10 mouse cellular contexts compared by ENCODE assay signal in genomic region chr13:21754294-21755001, GRCm38 (mm10). TPM values are rescaled to one million over a fixed set of nuclear protein-coding genes. Genes with fewer than 3 reads are reported as not detected.
DNase-seq lines count a peak whose midpoint lies in the region; ATAC-seq lines count a peak whose summit lies in the region.
"Not testable (repeated sequence)": the region's sequence is repeated elsewhere in the genome, so short reads cannot be mapped to it uniquely, and the experiment has no call there.
"Had no signal": no experiment of that assay in that cellular context is flagged by ENCODE, and none has a peak within 500 bp of the region (broad histone marks: within the 10 kb centered on the region; RNA-seq: fewer than 3 reads in every experiment).

No protein-coding gene starts in this region.

- ATAC-seq in embryonic facial prominence, embryonic 12.5 days (ENCODE audit: insufficient number of reproducible peaks, insufficient read depth, low FRiP score, low TSS enrichment); kidney, embryonic 14.5 days (ENCODE audit: low FRiP score, low TSS enrichment): not testable (repeated sequence)
- 0 out of 2 replicates have a peak, but pooled peaks have one; percentile 2 for ATAC-seq in heart, embryonic 12.5 days (ENCODE audit: insufficient number of reproducible peaks, low FRiP score)
- ATAC-seq in liver, embryonic 13.5 days (ENCODE audit: low read depth) = peak; percentile 20
- peak; percentile 2 for ATAC-seq in midbrain, embryonic 15.5 days (replicated peaks)

- peak overlapping the region; percentile 66 for H3K9ac ChIP-seq in embryonic facial prominence, embryonic 12.5 days
- peak overlapping the region; percentile 78 for H3K9ac ChIP-seq in heart, embryonic 12.5 days
- peak overlapping the region; percentile 61 for H3K9ac ChIP-seq in kidney, embryonic 14.5 days (ENCODE audit: low read depth, low read length)
- H3K9ac ChIP-seq in liver, embryonic 13.5 days = peak overlapping the region; percentile 75
- peak overlapping the region; percentile 31 for H3K9ac ChIP-seq in midbrain, embryonic 15.5 days

- peak overlapping the region; percentile 69 for H3K4me2 ChIP-seq in embryonic facial prominence, embryonic 12.5 days (replicated peaks)
- H3K4me2 ChIP-seq in heart, embryonic 12.5 days = peak overlapping the region; percentile 86
- H3K4me2 ChIP-seq in kidney, embryonic 14.5 days (replicated peaks; ENCODE audit: low read depth, low read length) = peak overlapping the region; percentile 59
- peak overlapping the region; percentile 78 for H3K4me2 ChIP-seq in liver, embryonic 13.5 days
- peak overlapping the region; percentile 79 for H3K4me2 ChIP-seq in midbrain, embryonic 15.5 days

- H3K27me3 ChIP-seq in embryonic facial prominence, embryonic 12.5 days; heart, embryonic 12.5 days (replicated peaks); kidney, embryonic 14.5 days (ENCODE audit: control insufficient read depth, insufficient read depth, low read length); liver, embryonic 13.5 days; midbrain, embryonic 15.5 days (replicated peaks): not testable (repeated sequence)

- under 1% methylated on average over 21 of the region's 26 CpGs for WGBS in embryonic facial prominence, embryonic 12.5 days
- WGBS in heart, embryonic 12.5 days = under 1% methylated on average over 18 of the region's 26 CpGs
- 2% methylated on average over 23 of the region's 26 CpGs for WGBS in kidney, embryonic 14.5 days
- WGBS in liver, embryonic 13.5 days (ENCODE audit: insufficient replicate concordance) = under 1% methylated on average over 20 of the region's 26 CpGs
- under 1% methylated on average over 26 of the region's 26 CpGs for WGBS in midbrain, embryonic 15.5 days

- not testable (repeated sequence) for H3K36me3 ChIP-seq in embryonic facial prominence, embryonic 12.5 days; heart, embryonic 12.5 days; kidney, embryonic 14.5 days (ENCODE audit: control insufficient read depth, insufficient read depth, low read length); liver, embryonic 13.5 days; midbrain, embryonic 15.5 days (replicated peaks)

- not testable (repeated sequence) for H3K9me3 ChIP-seq in embryonic facial prominence, embryonic 12.5 days; heart, embryonic 12.5 days (replicated peaks); kidney, embryonic 14.5 days (ENCODE audit: control insufficient read depth, low read length); liver, embryonic 13.5 days (replicated peaks); midbrain, embryonic 15.5 days

- peak; percentile 76 for DNase-seq in A20 (ENCODE audit: low read depth, low spot score)
- DNase-seq in adrenal gland, postnatal 14 days = peak; percentile 59
- peak; percentile 61 for DNase-seq in liver, embryonic 13.5 days
- DNase-seq in spleen, postnatal 36 days (ENCODE audit: low spot score in 2 of 2) = peak; percentile 43 to 66

- H3K4me3 ChIP-seq in embryonic facial prominence, embryonic 12.5 days = peak overlapping the region; percentile 46
- H3K4me3 ChIP-seq in heart, embryonic 12.5 days = peak overlapping the region; percentile 58
- H3K4me3 ChIP-seq in kidney, embryonic 14.5 days (ENCODE audit: low read length) = peak overlapping the region; percentile 35
- peak overlapping the region; percentile 56 for H3K4me3 ChIP-seq in liver, embryonic 13.5 days (replicated peaks)
- peak overlapping the region; percentile 49 for H3K4me3 ChIP-seq in midbrain, embryonic 15.5 days

- H3K27ac ChIP-seq in embryonic facial prominence, embryonic 12.5 days = peak overlapping the region; percentile 92
- H3K27ac ChIP-seq in heart, embryonic 12.5 days (ENCODE audit: poor library complexity, severe bottlenecking) = peak overlapping the region; percentile 96
- peak overlapping the region; percentile 95 for H3K27ac ChIP-seq in kidney, embryonic 14.5 days (ENCODE audit: low read depth, low read length)
- peak overlapping the region; percentile 99 for H3K27ac ChIP-seq in liver, embryonic 13.5 days
- peak overlapping the region; percentile 95; the same call in 1 of the 2 replicates for H3K27ac ChIP-seq in midbrain, embryonic 15.5 days

- peaks cover 14% of the 10 kb centered on the region for H3K4me1 ChIP-seq in embryonic facial prominence, embryonic 12.5 days
- peaks cover 11% of the 10 kb centered on the region for H3K4me1 ChIP-seq in heart, embryonic 12.5 days (replicated peaks)
- not testable (repeated sequence) for H3K4me1 ChIP-seq in kidney, embryonic 14.5 days (ENCODE audit: control insufficient read depth, insufficient read depth, low read length)
- H3K4me1 ChIP-seq in liver, embryonic 13.5 days (replicated peaks) = peaks cover 27% of the 10 kb centered on the region
- H3K4me1 ChIP-seq in midbrain, embryonic 15.5 days = peaks cover 16% of the 10 kb centered on the region

RNA-seq across cellular contexts. Expression of gene Hist1h2bn, which starts 0.5 kb away (rescaled TPM):
- 127 and 142 TPM in 2 replicates for total RNA-seq in adrenal gland, postnatal 14 days (2021)
- polyA plus RNA-seq in embryonic facial prominence, embryonic 12.5 days (2016; fragmentation: Nextera tagmentation; extraction: Ambion mirVana) = 4.1 and 4.3 TPM in 2 replicates
- polyA plus RNA-seq in heart, embryonic 12.5 days (2016; fragmentation: Nextera tagmentation; extraction: Ambion mirVana) = 1.1 and 2.1 TPM in 2 replicates
- 2.0 and 11.0 TPM in 2 replicates for polyA plus RNA-seq in kidney, embryonic 14.5 days (2014; fragmentation: Nextera tagmentation; extraction: Ambion mirVana)
- 4.4 and 14.4 TPM in 2 replicates for polyA plus RNA-seq in liver, embryonic 13.5 days (2015; fragmentation: Nextera tagmentation; extraction: Ambion mirVana)
- polyA plus RNA-seq in midbrain, embryonic 15.5 days (2015; fragmentation: Nextera tagmentation; extraction: Ambion mirVana) = 0.89 TPM in 1 of 2 replicates, not detected in the other

RNA-seq across cellular contexts. Expression of gene Hist1h2ak, which starts 0.8 kb away (rescaled TPM):
- 72.0 and 91.7 TPM in 2 replicates for total RNA-seq in adrenal gland, postnatal 14 days (2021)
- polyA plus RNA-seq in embryonic facial prominence, embryonic 12.5 days (2016; fragmentation: Nextera tagmentation; extraction: Ambion mirVana) = 37.1 and 46.3 TPM in 2 replicates
- polyA plus RNA-seq in heart, embryonic 12.5 days (2016; fragmentation: Nextera tagmentation; extraction: Ambion mirVana) = 7.0 and 11.4 TPM in 2 replicates
- 18.5 and 21.7 TPM in 2 replicates for polyA plus RNA-seq in kidney, embryonic 14.5 days (2014; fragmentation: Nextera tagmentation; extraction: Ambion mirVana)
- polyA plus RNA-seq in liver, embryonic 13.5 days (2015; fragmentation: Nextera tagmentation; extraction: Ambion mirVana) = 30.8 and 91.0 TPM in 2 replicates
- 5.5 and 6.9 TPM in 2 replicates for polyA plus RNA-seq in midbrain, embryonic 15.5 days (2015; fragmentation: Nextera tagmentation; extraction: Ambion mirVana)

RNA-seq across cellular contexts. Expression of gene Hist1h4k, which starts 4.1 kb away (rescaled TPM):
- total RNA-seq in adrenal gland, postnatal 14 days (2021) = 468 and 533 TPM in 2 replicates
- 4.7 and 8.9 TPM in 2 replicates for polyA plus RNA-seq in embryonic facial prominence, embryonic 12.5 days (2016; fragmentation: Nextera tagmentation; extraction: Ambion mirVana)
- 0.80 TPM in 1 of 2 replicates, not detected in the other for polyA plus RNA-seq in heart, embryonic 12.5 days (2016; fragmentation: Nextera tagmentation; extraction: Ambion mirVana)
- polyA plus RNA-seq in kidney, embryonic 14.5 days (2014; fragmentation: Nextera tagmentation; extraction: Ambion mirVana) = 2.9 and 7.8 TPM in 2 replicates
- 2.8 and 5.6 TPM in 2 replicates for polyA plus RNA-seq in liver, embryonic 13.5 days (2015; fragmentation: Nextera tagmentation; extraction: Ambion mirVana)
- 1.8 and 4.2 TPM in 2 replicates for polyA plus RNA-seq in midbrain, embryonic 15.5 days (2015; fragmentation: Nextera tagmentation; extraction: Ambion mirVana)

RNA-seq across cellular contexts. Expression of gene Hist1h4j, which starts 19.6 kb away (rescaled TPM):
- total RNA-seq in adrenal gland, postnatal 14 days (2021) = 35.2 and 49.4 TPM in 2 replicates
- 1.6 and 1.9 TPM in 2 replicates for polyA plus RNA-seq in embryonic facial prominence, embryonic 12.5 days (2016; fragmentation: Nextera tagmentation; extraction: Ambion mirVana)
- polyA plus RNA-seq in heart, embryonic 12.5 days (2016; fragmentation: Nextera tagmentation; extraction: Ambion mirVana) = 0.31 and 0.68 TPM in 2 replicates
- polyA plus RNA-seq in kidney, embryonic 14.5 days (2014; fragmentation: Nextera tagmentation; extraction: Ambion mirVana) = 2.4 and 2.6 TPM in 2 replicates
- 0.41 and 0.81 TPM in 2 replicates for polyA plus RNA-seq in liver, embryonic 13.5 days (2015; fragmentation: Nextera tagmentation; extraction: Ambion mirVana)
- 0.93 TPM in 1 of 2 replicates, not detected in the other for polyA plus RNA-seq in midbrain, embryonic 15.5 days (2015; fragmentation: Nextera tagmentation; extraction: Ambion mirVana)
- polyA plus RNA-seq: inflammation-experienced regulatory T-cells, adult 6 months had no signal

RNA-seq across cellular contexts. Expression of gene Hist1h1b, which starts 26.0 kb away (rescaled TPM):
- 129 and 152 TPM in 2 replicates for total RNA-seq in adrenal gland, postnatal 14 days (2021)
- 35.1 and 35.4 TPM in 2 replicates for polyA plus RNA-seq in embryonic facial prominence, embryonic 12.5 days (2016; fragmentation: Nextera tagmentation; extraction: Ambion mirVana)
- polyA plus RNA-seq in heart, embryonic 12.5 days (2016; fragmentation: Nextera tagmentation; extraction: Ambion mirVana) = 12.4 and 12.5 TPM in 2 replicates
- 18.8 and 27.0 TPM in 2 replicates for polyA plus RNA-seq in kidney, embryonic 14.5 days (2014; fragmentation: Nextera tagmentation; extraction: Ambion mirVana)
- polyA plus RNA-seq in liver, embryonic 13.5 days (2015; fragmentation: Nextera tagmentation; extraction: Ambion mirVana) = 37.3 and 37.6 TPM in 2 replicates
- 3.4 and 3.7 TPM in 2 replicates for polyA plus RNA-seq in midbrain, embryonic 15.5 days (2015; fragmentation: Nextera tagmentation; extraction: Ambion mirVana)
- polyA plus RNA-seq: testis, adult 2 months had no signal
